Mouse (Mus musculus) MEL (cell line): ENCODE measurements around the gene Cdkn2a. TPM values are rescaled to one million over a fixed set of nuclear protein-coding genes. Genes with fewer than 3 reads are reported as not detected.

Experiments used
- DNase-seq: peaks from one replicate; pipeline ENCODE4 v3.0.0; 2011; ENCODE audit warnings: low read depth, low spot score
- H3K27ac ChIP-seq: 2 replicates; pipeline ENCODE4 v1.5.1; 2012; ENCODE audit warnings: low read depth, mild to moderate bottlenecking, control low read depth, low read length, moderate library complexity; ENCODE audit not compliant: control insufficient read depth
- H3K27me3 ChIP-seq, 2 experiments: fragments of 150-350 bp in 1 of 2; sonication (generic) in 1 of 2; 2 replicates each; pipeline ENCODE4 v1.6.1; 2012; ENCODE audit warnings: low read length in 2 of 2, mild to moderate bottlenecking in 2 of 2, improper control_type of control experiment in 1 of 2, moderate library complexity in 1 of 2; ENCODE audit not compliant: insufficient read depth in 2 of 2, control insufficient read depth in 1 of 2
- H3K36me3 ChIP-seq, 2 experiments: 2 replicates each; pipeline ENCODE4 v1.6.1; 2012 to 2014; ENCODE audit warnings: low read length in 2 of 2, improper control_type of control experiment in 1 of 2, inconsistent platforms in 1 of 2, mild to moderate bottlenecking in 1 of 2; ENCODE audit not compliant: insufficient read depth in 2 of 2, control insufficient read depth in 1 of 2
- H3K4me1 ChIP-seq, 2 experiments: fragments of 150-350 bp in 1 of 2; sonication (generic) in 1 of 2; 2 replicates each; pipeline ENCODE4 v1.6.1; 2012; ENCODE audit warnings: low read length in 2 of 2, improper control_type of control experiment in 1 of 2, mild to moderate bottlenecking in 1 of 2; ENCODE audit not compliant: insufficient read depth in 2 of 2, control insufficient read depth in 1 of 2
- H3K4me3 ChIP-seq, 2 experiments: fragments of 150-350 bp in 1 of 2; sonication (generic) in 1 of 2; 2 replicates each; pipeline ENCODE4 v1.5.1; 2012; ENCODE audit warnings: low read depth in 2 of 2, low read length in 2 of 2, mild to moderate bottlenecking in 2 of 2, moderate library complexity in 2 of 2, control low read depth in 1 of 2, improper control_type of control experiment in 1 of 2; ENCODE audit not compliant: control insufficient read depth in 1 of 2, insufficient read depth in 1 of 2
- H3K79me2 ChIP-seq: 2 replicates; pipeline ENCODE4 v1.6.1; 2012; ENCODE audit warnings: mild to moderate bottlenecking, low read length, moderate library complexity; ENCODE audit not compliant: control insufficient read depth, poor library complexity, insufficient read depth
- H3K9ac ChIP-seq: 2 replicates; pipeline ENCODE4 v1.6.1; 2012; ENCODE audit warnings: low read depth, mild to moderate bottlenecking, control low read depth, low read length, moderate library complexity; ENCODE audit not compliant: control insufficient read depth, poor library complexity, severe bottlenecking
- H3K9me3 ChIP-seq: fragments of 150-350 bp; sonication (generic); replicated peaks from 2 replicates; pipeline ENCODE4 v1.6.1; 2012; ENCODE audit warnings: mild to moderate bottlenecking, low read length, improper control_type of control experiment, moderate library complexity; ENCODE audit not compliant: insufficient read depth
- CHD1 ChIP-seq: IDR thresholded peaks from 2 replicates; pipeline ENCODE4 v1.6.1; 2012; ENCODE audit warnings: low read depth, mild to moderate bottlenecking, inconsistent platforms, low read length, improper control_type of control experiment
- CHD2 ChIP-seq: IDR thresholded peaks from 2 replicates; pipeline ENCODE4 v1.6.1; 2011; ENCODE audit warnings: low read length, improper control_type of control experiment
- E2F4 ChIP-seq: IDR thresholded peaks from 2 replicates; pipeline ENCODE4 v1.6.1; 2011; ENCODE audit warnings: low read depth, low read length, improper control_type of control experiment, borderline replicate concordance
- EP300 ChIP-seq, 2 experiments: IDR thresholded peaks; 2 replicates each; pipeline ENCODE4 v1.6.1; 2011; ENCODE audit warnings: improper control_type of control experiment in 2 of 2, low read length in 2 of 2, low read depth in 1 of 2, mild to moderate bottlenecking in 1 of 2
- GATA1 ChIP-seq: IDR thresholded peaks from 2 replicates; pipeline ENCODE4 v1.6.1; 2011; ENCODE audit warnings: low read depth, low read length, improper control_type of control experiment
- HCFC1 ChIP-seq: IDR thresholded peaks from 2 replicates; pipeline ENCODE4 v1.6.1; 2012; ENCODE audit warnings: low read depth, mild to moderate bottlenecking, inconsistent platforms, low read length, improper control_type of control experiment, moderate library complexity
- JUND ChIP-seq: IDR thresholded peaks from 2 replicates; pipeline ENCODE4 v1.6.1; 2011; ENCODE audit warnings: low read depth, mild to moderate bottlenecking, improper control_type of control experiment, low read length
- KAT2A ChIP-seq: conservative IDR thresholded peaks from 2 replicates; pipeline ENCODE4 v1.6.1; 2012; ENCODE audit warnings: low read depth, low read length, improper control_type of control experiment, inconsistent platforms
- MAZ ChIP-seq: IDR thresholded peaks from 2 replicates; pipeline ENCODE4 v1.6.1; 2012; ENCODE audit warnings: low read depth, mild to moderate bottlenecking, inconsistent platforms, low read length, improper control_type of control experiment
- MYB ChIP-seq: IDR thresholded peaks from 2 replicates; pipeline ENCODE4 v1.6.1; 2011; ENCODE audit warnings: mild to moderate bottlenecking, low read depth, low read length, improper control_type of control experiment
- MYC ChIP-seq: IDR thresholded peaks from 2 replicates; pipeline ENCODE4 v1.6.1; 2011; ENCODE audit warnings: low read depth, mild to moderate bottlenecking, low read length, improper control_type of control experiment, moderate library complexity
- POLR2A ChIP-seq, 2 experiments: IDR thresholded peaks; 2 replicates each; pipeline ENCODE4 v1.6.1; 2011 to 2012; ENCODE audit warnings: low read length in 2 of 2, mild to moderate bottlenecking in 2 of 2, control low read depth in 1 of 2, improper control_type of control experiment in 1 of 2, low read depth in 1 of 2, moderate library complexity in 1 of 2; ENCODE audit not compliant: control insufficient read depth in 1 of 2, insufficient read depth in 1 of 2, poor library complexity in 1 of 2
- POLR2AphosphoS5 ChIP-seq: IDR thresholded peaks from 2 replicates; pipeline ENCODE4 v1.6.1; 2012; ENCODE audit warnings: low read depth, borderline replicate concordance, mild to moderate bottlenecking, inconsistent platforms, low read length, moderate library complexity, mixed read lengths
- RAD21 ChIP-seq: IDR thresholded peaks from 2 replicates; pipeline ENCODE4 v1.6.1; 2011; ENCODE audit warnings: mild to moderate bottlenecking, low read depth, low read length, improper control_type of control experiment
- RCOR1 ChIP-seq: IDR thresholded peaks from 2 replicates; pipeline ENCODE4 v1.6.1; 2012; ENCODE audit warnings: low read depth, mild to moderate bottlenecking, inconsistent platforms, low read length, improper control_type of control experiment
- SMC3 ChIP-seq: IDR thresholded peaks from 2 replicates; pipeline ENCODE4 v1.6.1; 2011; ENCODE audit warnings: low read depth, low read length, improper control_type of control experiment
- TCF12 ChIP-seq: IDR thresholded peaks from 2 replicates; pipeline ENCODE4 v1.6.1; 2014; ENCODE audit warnings: low read depth, mild to moderate bottlenecking, inconsistent platforms, low read length, improper control_type of control experiment, moderate library complexity
- ZC3H11A ChIP-seq: IDR thresholded peaks from 2 replicates; pipeline ENCODE4 v1.6.1; 2012; ENCODE audit warnings: low read depth, mild to moderate bottlenecking, inconsistent platforms, low read length, improper control_type of control experiment
- ZKSCAN1 ChIP-seq: IDR thresholded peaks from 2 replicates; pipeline ENCODE4 v1.6.1; 2012; ENCODE audit warnings: low read depth, mild to moderate bottlenecking, inconsistent platforms, low read length, improper control_type of control experiment, moderate library complexity
- polyA plus RNA-seq, 2 experiments: library from polyadenylated mRNA; stranded (reverse) in 1 of 2; unstranded in 1 of 2; fragments of >175 nt in 1 of 2; fragments of >200 nt in 1 of 2; gene quantifications; 2 replicates each; pipeline versions ENCODE4 v1.2.1 to v1.2.4; 2012; ENCODE audit warnings: low replicate concordance in 2 of 2, low read depth in 1 of 2; ENCODE audit not compliant: insufficient read length in 2 of 2, insufficient read depth in 1 of 2, missing spikeins in 1 of 2
- total RNA-seq: library from RNA; depleted of rRNA; stranded (reverse); fragments of 300-350 nt; gene quantifications from 2 replicates; pipeline ENCODE4 v1.2.3, GENCODE M21; 2012

The Cdkn2a gene
- total and polyA plus RNA-seq, 3 experiments, result 163 to 355 TPM; not detected in 1

- no peak for TF ChIP-seq KAT2A
- no peak for TF ChIP-seq ZKSCAN1
- TF ChIP-seq POLR2A (IDR thresholded peaks at IDR 0.05; ENCODE audit: control insufficient read depth in 1 of 2, insufficient read depth in 1 of 2, low read depth in 1 of 2, low read length in 2 of 2, poor library complexity in 1 of 2), result 0 out of 4 replicates have a peak, but pooled peaks of 1 of the 2 experiments have one; percentile 37
These were observed 12.4 kb downstream of the Cdkn2a start (continued) for GRCm38 (mm10) chr4:89282036-89282566.

GRCm38 (mm10) chr4:89281236-89281635 lies 13.2 kb downstream of the Cdkn2a start:
- Histone ChIP-seq H3K27me3 (no peaks in the 10 kb centered on the region), H3K36me3 (peaks cover 0 to 27% of the 10 kb centered on the region in 2 experiments; a peak in 3 of 4 replicates), H3K27ac (peak overlapping the region; percentile 71), H3K79me2 (peaks cover 6% of the 10 kb centered on the region), H3K9me3 (no peaks in the 10 kb centered on the region), H3K4me1 (peaks cover 16 to 17% of the 10 kb centered on the region in 2 experiments), H3K9ac (peak overlapping the region; percentile 68)
- peak; percentile 35; the same call in 1 of the 2 replicates for TF ChIP-seq CHD1
- peak in 1 of 2 experiments; percentile 2; a peak in 1 of 4 replicates for TF ChIP-seq EP300 (IDR thresholded peaks at IDR 0.05; ENCODE audit: low read depth in 1 of 2, low read length in 2 of 2)
- TF ChIP-seq POLR2AphosphoS5, result no peak
- no peak for TF ChIP-seq SMC3
- peak; percentile 59; the same call in 1 of the 2 replicates for TF ChIP-seq RCOR1
- TF ChIP-seq, all 39 proteins: peak for 3
- H3K4me3 ChIP-seq, result peak overlapping the region; percentile 66 to 75
- DNase-seq, result peak; percentile 62

- no peak overlapping the region for H3K4me3 ChIP-seq
- H3K27me3 ChIP-seq, result no peaks in the 10 kb centered on the region
- H3K9ac ChIP-seq, result no peak overlapping the region
- DNase-seq, result no peak
- H3K4me1 ChIP-seq, result peaks cover 16 to 17% of the 10 kb centered on the region in 2 experiments
- peaks cover 5 to 27% of the 10 kb centered on the region in 2 experiments; a peak in 3 of 4 replicates for H3K36me3 ChIP-seq
- H3K27ac ChIP-seq, result no peak overlapping the region
- peaks cover 6% of the 10 kb centered on the region for H3K79me2 ChIP-seq
- H3K9me3 ChIP-seq, result no peaks in the 10 kb centered on the region
- no peak for TF ChIP-seq MYB
- no peak for TF ChIP-seq GATA1
- no peak for TF ChIP-seq ZC3H11A
- no peak for TF ChIP-seq RAD21
- TF ChIP-seq TCF12, result no peak
- TF ChIP-seq HCFC1, result no peak
- no peak for TF ChIP-seq E2F4
- TF ChIP-seq JUND, result no peak
- no peak for TF ChIP-seq MYC
- TF ChIP-seq RCOR1, result no peak
- no peak for TF ChIP-seq CHD2
- TF ChIP-seq CHD1, result no peak
- TF ChIP-seq EP300 (IDR thresholded peaks at IDR 0.05; ENCODE audit: low read depth in 1 of 2, low read length in 2 of 2), result no peak
- no peak for TF ChIP-seq MAZ
These were observed 14.8 kb downstream of the Cdkn2a start for GRCm38 (mm10) chr4:89279641-89280040.
